ENCODE assay signal across 12 mouse cellular contexts in the genomic region with DNA sequence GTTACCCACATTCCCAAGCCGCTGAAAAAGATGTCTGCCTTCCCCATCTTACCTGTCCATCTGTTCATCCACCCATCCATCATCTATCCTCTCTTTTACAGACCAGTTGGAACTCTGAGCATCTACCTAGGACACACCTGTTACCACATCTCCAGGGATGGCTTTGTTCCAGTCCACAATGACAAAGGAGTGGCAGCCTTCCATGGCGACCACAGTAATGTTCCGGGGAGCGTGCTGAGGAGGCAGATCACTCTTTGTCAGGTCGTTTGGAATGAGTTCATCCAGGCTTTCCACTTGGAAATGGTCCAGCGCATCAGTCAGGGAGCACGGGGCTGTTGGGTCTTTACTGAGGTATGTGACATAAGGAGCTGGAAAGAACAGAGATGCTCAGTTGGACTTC.
A peak's percentile ranks its signal among the peaks of the same experiment; 100 is the strongest.
DNase-seq lines count a peak whose midpoint lies in the region.
"Had no signal": no experiment of that assay in that cellular context is flagged by ENCODE, and none has a peak within 500 bp of the region (broad histone marks: within the 10 kb centered on the region; RNA-seq: fewer than 3 reads in every experiment).

No protein-coding gene starts in this region.

- DNase-seq in cerebellum, postnatal 14 days, result peak; percentile 58 to 65
- no peak for DNase-seq in cerebellum, adult 11-12 months
- peak; percentile 15 for DNase-seq in left cerebral cortex, postnatal 4 days
- DNase-seq in left cerebral cortex, postnatal 14 days (ENCODE audit: low spot score in 2 of 2), result no peak
- peak; percentile 36 for DNase-seq in Muller cell, postnatal 12 days (ENCODE audit: inconsistent ontology term)
- DNase-seq in thymus, postnatal 14 days, result no peak
- DNase-seq: adrenal gland, adult 8-10 months; B cell, adult 2 months; embryo, embryonic 11 days; gastrocnemius, adult 2 months; gastrocnemius, postnatal 25 days; kidney, adult 8-10 months had no signal

- intact Hi-C loops in left cerebral cortex, postnatal 4 days (cut with DNase I), result no loop called here
- intact Hi-C loops in left cerebral cortex, postnatal 14 days (cut with DNase I), result no loop called here

Comparison
In these comparisons a context has a peak if more than half of its experiments do, and no peak if none do; other contexts are left out.
1. DNase-seq: peak in cerebellum, postnatal 14 days (2 of 2), left cerebral cortex, postnatal 4 days (single experiment) and Muller cell, postnatal 12 days (single experiment); none in cerebellum, adult 11-12 months (single experiment), left cerebral cortex, postnatal 14 days (0 of 2) and thymus, postnatal 14 days (single experiment).